25 mouse cellular contexts compared by ENCODE assay signal in the genomic region with DNA sequence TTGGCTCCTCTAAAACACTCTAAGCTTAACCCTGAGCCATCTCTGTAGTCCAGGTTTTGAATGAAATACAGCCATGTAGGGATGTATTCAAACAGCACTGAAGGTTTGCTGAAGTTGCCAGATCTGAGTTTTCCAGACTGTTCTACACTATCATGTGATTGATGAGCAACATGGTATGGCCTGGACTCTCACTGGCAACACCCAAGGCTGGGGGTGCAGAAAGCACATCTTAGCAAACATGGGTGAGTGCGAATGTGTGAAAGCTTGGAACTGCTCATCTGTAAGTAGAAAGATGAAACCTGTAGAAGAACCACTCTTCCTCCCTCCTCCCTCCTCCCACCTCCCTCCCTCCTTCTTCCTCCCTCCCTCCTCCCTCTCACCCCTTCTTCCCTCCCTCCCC.
DNase-seq lines count a peak whose midpoint lies in the region; ATAC-seq and TF ChIP-seq lines count a peak whose summit lies in the region.
"Had no signal": no experiment of that assay in that cellular context is flagged by ENCODE, and none has a peak within 500 bp of the region (broad histone marks: within the 10 kb centered on the region; RNA-seq: fewer than 3 reads in every experiment).

No protein-coding gene starts in this region.

- no peaks in the 10 kb centered on the region for H3K36me3 ChIP-seq in kidney, embryonic 16.5 days (ENCODE audit: insufficient read depth, low read length)
- H3K36me3 ChIP-seq: embryonic facial prominence, embryonic 12.5 days; embryonic facial prominence, embryonic 15.5 days; forebrain, embryonic 12.5 days; forebrain, embryonic 15.5 days; G1E; hindbrain, embryonic 12.5 days; hindbrain, embryonic 15.5 days had no signal

- no peak for TF ChIP-seq CTCF in Patski (IDR thresholded peaks at IDR 0.05)

- peaks cover 8% of the 10 kb centered on the region; the same call in 1 of the 2 replicates for H3K4me1 ChIP-seq in kidney, embryonic 16.5 days (ENCODE audit: insufficient read depth, low read length)
- H3K4me1 ChIP-seq: hindbrain, embryonic 15.5 days had no signal

- H3K27me3 ChIP-seq in kidney, embryonic 16.5 days (ENCODE audit: insufficient read depth, low read length), result no peaks in the 10 kb centered on the region
- no peaks in the 10 kb centered on the region for H3K27me3 ChIP-seq in Patski
- H3K27me3 ChIP-seq: embryonic facial prominence, embryonic 12.5 days; embryonic facial prominence, embryonic 15.5 days; forebrain, embryonic 12.5 days; forebrain, embryonic 15.5 days; hindbrain, embryonic 12.5 days; hindbrain, embryonic 15.5 days had no signal

- no peak overlapping the region for H3K4me3 ChIP-seq in kidney, embryonic 16.5 days (ENCODE audit: low read length)
- H3K4me3 ChIP-seq: embryonic facial prominence, embryonic 12.5 days; embryonic facial prominence, embryonic 15.5 days; erythroblast, embryonic 14.5 days; forebrain, embryonic 12.5 days; forebrain, embryonic 15.5 days; heart, adult 2 months; hindbrain, embryonic 12.5 days; hindbrain, embryonic 15.5 days had no signal

- DNase-seq in heart, adult 11 months, result peak; percentile 33
- DNase-seq in heart, adult 8-10 months (ENCODE audit: low spot score), result no peak
- no peak for DNase-seq in kidney, adult 8-10 months
- peak; percentile 61 for DNase-seq in Patski (ENCODE audit: low read depth, low spot score)
- no peak for DNase-seq in adrenal gland, postnatal 10 days
- DNase-seq: adrenal gland, adult 8-10 months; adrenal gland, postnatal 36 days; B cell, adult 2 months; cerebellum, adult 11 months; cerebellum, adult 2 months; cerebellum, adult 9-11 months; cerebellum, postnatal 25 days; heart, adult 2 months had no signal

- POLR2A ChIA-PET in Patski (lab: Charles Lee), result interaction anchor here (1.5 kb wide), 1 partner anchor 27 kb away, joined by 4 read pairs; no protein-coding TSS in a partner anchor

- no peak overlapping the region for H3K4me2 ChIP-seq in kidney, embryonic 16.5 days (replicated peaks; ENCODE audit: low read depth, low read length)
- H3K4me2 ChIP-seq: embryonic facial prominence, embryonic 12.5 days; embryonic facial prominence, embryonic 15.5 days; forebrain, embryonic 12.5 days; forebrain, embryonic 15.5 days; heart, embryonic 11.5 days; hindbrain, embryonic 12.5 days; hindbrain, embryonic 15.5 days had no signal

- H3K9me3 ChIP-seq in kidney, embryonic 16.5 days (ENCODE audit: low read length), result no peaks in the 10 kb centered on the region
- H3K9me3 ChIP-seq: embryonic facial prominence, embryonic 12.5 days; embryonic facial prominence, embryonic 15.5 days; forebrain, embryonic 12.5 days; forebrain, embryonic 15.5 days; G1E; hindbrain, embryonic 12.5 days; hindbrain, embryonic 15.5 days had no signal

- 55% methylated on average over 1 of the region's 1 CpGs for WGBS in kidney, embryonic 16.5 days

- ATAC-seq in kidney, embryonic 16.5 days (ENCODE audit: low FRiP score, low TSS enrichment), result no peak
- ATAC-seq in Patski, result peak; percentile 2
- ATAC-seq in erythroblast, adult 5-6 weeks (replicated peaks; ENCODE audit: low FRiP score, poor library complexity, severe bottlenecking), result no peak
- ATAC-seq: activated CD4-positive, CD25-positive, alpha-beta regulatory T cell, adult 4 months; forebrain, embryonic 15.5 days had no signal

- no peak overlapping the region for H3K9ac ChIP-seq in kidney, embryonic 16.5 days (replicated peaks; ENCODE audit: low read length)
- H3K9ac ChIP-seq: embryonic facial prominence, embryonic 12.5 days; embryonic facial prominence, embryonic 15.5 days; forebrain, embryonic 12.5 days; forebrain, embryonic 15.5 days; hindbrain, embryonic 12.5 days; hindbrain, embryonic 15.5 days had no signal

- in situ Hi-C loops in Patski (cut with MboI; ENCODE audit: low pct_unique_long_range_greater_than_20kb), result no loop called here

- H3K27ac ChIP-seq in kidney, embryonic 16.5 days (ENCODE audit: low read length), result peak overlapping the region; percentile 43
- H3K27ac ChIP-seq: embryonic facial prominence, embryonic 12.5 days; embryonic facial prominence, embryonic 15.5 days; forebrain, embryonic 12.5 days; forebrain, embryonic 15.5 days; heart, adult 2 months; hindbrain, embryonic 12.5 days; hindbrain, embryonic 15.5 days had no signal

- CTCF ChIA-PET in Patski (lab: Charles Lee), result interaction anchor here (1.1 to 1.4 kb wide), 4 partner anchors 47 to 86 kb away, joined by 3 to 4 read pairs (median 3); no protein-coding TSS in a partner anchor

Comparison
In these comparisons a context has a peak if more than half of its experiments do, and no peak if none do; other contexts are left out.
1. DNase-seq: peak in heart, adult 11 months (single experiment) and Patski (single experiment); none in heart, adult 8-10 months (single experiment), kidney, adult 8-10 months (0 of 2) and adrenal gland, postnatal 10 days (single experiment).